Mouse (Mus musculus) sigmoid colon, adult 10 weeks (tissue): Measurements from ENCODE around the gene Ydjc. TPM values are rescaled to one million over a fixed set of nuclear protein-coding genes. Genes with fewer than 3 reads are reported as not detected.

Experiments used
- polyA plus RNA-seq: library from polyadenylated mRNA; stranded (reverse); fragments of 350-450 nt; fragmentation: Illumina TruSeq; extraction: RNeasy Lipid Tissue Mini Kit (QIAGEN cat#74804); gene quantifications from one replicate; pipeline ENCODE4 v1.2.3, GENCODE M21; 2014; ENCODE audit warnings: low read depth, low replicate concordance

Ydjc gene
- polyA plus RNA-seq: 0.28 TPM

DNA sequence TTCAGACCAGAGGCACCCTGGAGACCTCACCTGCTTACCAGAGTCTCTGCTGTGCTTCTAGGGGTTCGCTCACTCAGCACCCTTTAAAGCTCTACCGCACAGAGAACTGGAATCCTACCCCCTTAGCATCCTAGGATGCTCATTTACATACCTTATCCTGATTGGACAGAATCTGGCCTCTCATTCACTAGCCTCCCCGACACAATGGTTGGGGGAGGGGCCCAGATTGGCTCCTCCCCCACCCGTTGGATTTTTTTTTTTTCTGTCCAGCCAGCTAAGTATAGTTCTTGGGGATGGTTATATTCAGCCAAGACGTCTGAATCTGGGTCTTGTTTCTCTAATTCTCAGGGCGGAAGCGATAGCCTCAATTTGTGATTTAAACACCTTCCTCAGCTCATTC is at the start of gene Ydjc:
Ydjc (plus strand) TSS at position 283 of the 400 bp plus-strand sequence.

DNA sequence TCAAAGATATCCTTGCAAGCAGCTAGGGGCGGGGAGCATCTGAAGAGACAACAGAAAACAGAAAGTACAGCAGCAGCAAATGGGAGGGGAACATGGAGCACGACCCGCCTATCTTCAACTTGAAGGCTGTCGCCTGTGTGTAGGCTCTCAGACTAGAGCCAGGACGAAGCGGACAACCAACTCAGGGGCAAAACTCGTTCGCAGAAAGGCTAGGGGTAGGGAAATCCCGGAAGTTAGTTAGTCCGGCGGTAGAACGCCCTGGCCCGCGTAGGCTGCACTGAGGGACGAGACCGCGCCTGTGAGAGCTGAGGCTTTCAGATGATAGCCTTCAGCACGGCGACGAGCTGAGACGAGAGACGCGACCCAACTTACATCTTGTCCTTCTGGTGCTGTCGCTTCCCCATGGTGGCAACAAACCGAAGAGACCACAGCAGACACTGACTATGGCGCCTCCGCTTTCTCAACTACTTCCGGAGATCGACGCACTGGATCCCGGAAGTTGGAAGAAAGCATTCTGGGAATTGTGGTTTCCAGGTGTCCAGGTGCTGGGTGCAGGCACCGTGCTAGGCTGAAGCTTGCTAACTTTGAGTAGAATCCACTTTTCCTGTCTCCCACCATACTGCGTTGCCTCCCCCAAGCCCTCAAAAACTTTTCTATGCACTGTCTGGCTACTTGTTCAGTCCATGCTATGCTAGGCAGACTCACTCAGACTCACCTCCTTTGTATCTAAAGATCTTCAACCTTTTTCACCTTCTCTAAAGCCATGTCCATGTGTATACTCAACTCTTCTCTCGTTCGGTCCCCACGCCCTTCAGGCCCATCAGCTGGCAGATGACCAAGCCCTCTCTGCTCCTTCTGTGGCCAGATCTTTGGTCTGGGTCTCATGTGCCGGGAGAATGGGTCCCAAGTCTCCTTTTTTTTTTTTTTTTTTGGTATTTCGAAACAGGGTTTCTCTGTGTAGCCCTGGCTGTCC is 33.4 kb upstream of the Ydjc start, which contains the start of gene Ppil2:
Ppil2 (minus strand) TSS at position 487 of the 973 bp plus-strand sequence.

DNA sequence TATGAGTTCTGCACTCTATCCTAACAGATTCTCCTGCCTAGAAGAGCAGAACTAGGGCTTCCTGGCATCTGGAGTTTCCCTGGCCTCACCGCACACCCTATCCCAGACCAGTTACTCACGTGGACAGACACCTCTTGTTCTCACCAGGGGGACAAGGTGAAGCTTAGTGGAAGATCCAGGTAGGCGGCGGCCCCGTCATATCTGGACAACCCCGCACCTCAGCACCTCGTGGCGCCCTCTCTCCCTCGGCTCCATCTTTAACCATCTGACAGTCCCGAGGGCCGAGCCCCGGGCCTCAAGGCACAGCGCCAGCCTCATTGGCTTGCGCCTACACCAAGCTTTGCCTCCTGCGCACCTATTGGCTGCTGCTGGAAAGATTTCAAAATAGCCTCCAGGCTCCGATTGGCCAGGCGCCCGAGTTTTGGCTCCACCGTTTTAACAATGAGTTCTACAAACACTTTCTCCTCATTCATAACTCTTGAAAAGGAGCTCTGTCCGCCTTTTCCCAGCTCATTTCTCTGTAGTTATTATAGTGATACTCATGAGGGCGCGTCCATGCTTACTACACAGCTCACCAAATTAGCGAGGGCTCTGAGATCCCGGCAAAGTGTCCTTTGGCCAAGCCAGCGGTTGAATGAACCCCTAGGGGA is 19.4 kb upstream of the Ydjc start, which contains the start of gene 2610318N02Rik:
2610318N02Rik (minus strand) TSS at position 297 of the 650 bp plus-strand sequence.

DNA sequence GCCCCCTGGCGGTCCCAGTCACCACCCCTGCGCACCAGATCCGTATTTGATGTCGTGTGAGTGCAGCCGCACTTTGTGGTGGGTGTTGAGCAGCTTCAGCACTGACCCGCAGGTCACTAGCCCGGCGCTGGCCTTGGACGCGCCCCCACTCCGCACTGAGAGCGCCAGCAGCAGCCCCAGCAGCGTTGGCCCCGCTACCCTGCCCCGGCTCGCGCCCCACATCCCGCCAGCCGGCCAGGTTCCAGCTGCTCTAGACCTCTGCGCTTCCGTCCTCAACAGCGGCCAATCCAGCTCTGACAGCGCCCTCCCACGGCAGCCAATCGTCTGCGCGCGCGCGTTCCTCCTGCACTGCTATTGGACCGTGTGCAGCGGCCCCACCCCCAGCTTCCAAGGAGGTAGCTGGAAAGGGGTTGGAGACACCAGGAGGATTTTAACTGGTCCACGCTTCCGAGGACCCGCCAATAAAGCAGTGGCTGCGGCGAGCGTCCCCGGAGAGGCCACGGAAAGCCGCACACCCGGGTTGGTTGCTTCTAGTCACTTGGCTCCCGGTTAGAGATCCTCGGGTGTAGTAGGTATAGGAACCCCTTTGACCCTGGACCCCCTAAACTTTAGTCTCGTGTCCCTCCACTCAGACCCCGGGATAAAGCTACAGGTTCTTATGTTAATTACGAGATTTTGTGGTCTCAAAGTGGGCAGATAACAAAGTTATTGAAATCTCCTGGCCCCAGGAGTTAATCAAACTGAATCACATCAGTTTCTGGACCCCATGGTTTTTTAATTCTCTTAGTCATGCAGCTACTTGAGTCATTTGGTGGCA is 12.1 kb upstream of the Ydjc start, which contains the start of gene Sdf2l1:
Sdf2l1 (minus strand) TSS at position 295 of the 817 bp plus-strand sequence.

DNA sequence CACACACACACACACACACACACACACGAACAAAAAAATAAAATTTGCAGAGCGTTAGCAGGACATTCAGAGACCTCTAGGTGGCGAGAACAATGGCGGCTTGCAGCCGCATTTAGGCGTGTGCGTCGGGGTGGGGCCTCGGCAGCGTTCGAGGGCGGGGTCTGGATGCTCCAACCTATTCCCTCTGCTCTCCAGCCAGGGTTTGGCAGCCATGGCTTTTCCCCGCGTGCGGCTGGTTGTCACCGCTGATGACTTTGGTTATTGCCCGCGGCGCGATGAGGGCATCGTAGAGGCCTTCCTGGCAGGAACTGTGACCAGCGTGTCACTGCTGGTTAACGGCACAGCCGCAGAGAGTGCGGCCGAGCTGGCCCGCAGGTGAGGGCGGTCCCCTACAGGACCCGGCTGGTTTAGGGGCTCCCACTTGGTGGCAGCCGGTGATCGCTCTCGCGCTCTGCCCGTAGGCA is 2.4 kb downstream of the Ydjc start, which contains the start of gene Ccdc116:
Ccdc116 (minus strand) TSS at position 458 of the 464 bp plus-strand sequence.

DNA sequence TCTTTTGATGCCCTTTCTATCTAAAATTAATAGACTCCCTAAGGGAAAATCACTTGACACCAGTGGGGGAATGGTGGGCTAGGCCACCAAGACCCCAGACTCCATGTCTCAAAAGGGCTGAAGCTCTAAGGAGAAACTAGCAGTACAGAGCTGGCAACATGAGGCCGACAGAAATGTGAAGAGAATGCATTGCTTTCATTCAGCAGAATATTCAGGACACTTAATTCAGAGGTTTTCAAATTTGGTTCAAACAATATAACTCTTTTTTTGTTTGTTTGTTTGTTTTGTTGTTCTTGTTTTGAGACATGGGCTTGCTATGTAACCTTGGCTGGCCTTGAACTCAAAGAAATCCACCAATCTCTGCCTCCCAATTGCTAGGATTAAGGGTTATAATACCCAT is 58.1 kb downstream of the Ydjc start, which contains the start of gene Ube2l3:
Ube2l3 (minus strand) TSS at position 101 of the 400 bp plus-strand sequence.

DNA sequence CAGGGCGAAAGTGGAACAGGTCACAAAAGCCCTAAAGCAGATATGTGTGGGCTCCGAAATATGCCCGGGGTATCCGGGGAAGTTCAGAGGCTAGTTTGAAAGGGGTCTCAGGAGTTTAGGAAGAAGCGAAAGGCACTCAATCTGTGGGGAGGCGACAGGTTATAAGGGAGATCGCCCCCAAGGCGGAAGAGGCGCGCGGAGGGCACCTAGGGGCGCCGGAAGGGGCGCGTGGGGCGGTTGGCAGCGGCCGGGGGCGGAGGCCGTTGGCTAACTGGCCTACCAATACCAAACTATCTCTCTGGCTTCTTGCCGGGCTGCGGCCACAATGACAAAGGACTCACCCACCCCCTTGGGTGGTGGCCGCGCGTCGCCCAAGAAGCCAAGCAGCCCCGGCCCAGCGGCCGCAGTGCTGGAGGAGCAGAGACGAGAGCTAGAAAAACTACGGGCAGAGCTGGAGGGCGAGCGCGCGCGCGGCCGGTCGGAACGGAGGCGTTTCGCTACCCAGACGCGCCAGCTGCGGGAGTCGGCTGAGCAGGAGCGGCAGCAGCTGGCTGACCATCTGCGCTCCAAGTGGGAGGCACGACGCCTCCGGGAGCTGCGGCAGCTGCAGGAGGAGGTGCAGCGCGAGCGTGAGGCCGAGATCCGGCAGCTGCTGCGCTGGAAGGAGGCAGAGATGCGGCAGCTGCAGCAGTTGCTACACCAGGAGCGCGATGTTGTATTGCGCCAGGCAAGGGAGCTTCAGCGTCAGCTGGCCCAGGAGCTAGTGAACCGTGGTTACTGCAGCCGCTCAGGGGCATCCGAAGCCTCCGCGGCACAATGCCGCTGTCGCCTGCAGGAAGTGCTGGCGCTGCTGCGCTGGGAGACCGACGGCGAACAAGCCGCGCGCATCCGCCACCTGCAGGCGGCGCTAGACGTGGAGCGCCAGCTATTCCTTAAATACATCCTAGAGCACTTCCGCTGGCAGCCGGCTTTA is 64.3 kb downstream of the Ydjc start, which contains the start of gene Rimbp3:
Rimbp3 (plus strand) TSS at position 215 of the 973 bp plus-strand sequence.

Other genes starting within 250 kb of the Ydjc start
- gene Ppm1f, start 248.2 kb upstream of the Ydjc start, polyA plus RNA-seq: 3.2 TPM
- gene Mapk1, start 161.2 kb upstream of the Ydjc start, polyA plus RNA-seq: 272 TPM
- 0.66 TPM for gene Ypel1, start 74.9 kb upstream of the Ydjc start, polyA plus RNA-seq
- 117 TPM for gene Ppil2, start 33.4 kb upstream of the Ydjc start, polyA plus RNA-seq
- not detected for gene 2610318N02Rik, start 19.5 kb upstream of the Ydjc start, polyA plus RNA-seq
- 15.0 TPM for gene Sdf2l1, start 12.2 kb upstream of the Ydjc start, polyA plus RNA-seq
- gene Ccdc116, start 2.6 kb downstream of the Ydjc start, polyA plus RNA-seq: 1.9 TPM
- 226 TPM for gene Ube2l3, start 58.0 kb downstream of the Ydjc start, polyA plus RNA-seq
- gene Rimbp3, start 64.0 kb downstream of the Ydjc start, polyA plus RNA-seq: not detected
- gene Hic2, start 89.0 kb downstream of the Ydjc start, polyA plus RNA-seq: 1.2 TPM
- not detected for gene Tmem191c, start 131.5 kb downstream of the Ydjc start, polyA plus RNA-seq
- gene Serpind1, start 186.8 kb downstream of the Ydjc start, polyA plus RNA-seq: not detected